In the genomic region with DNA sequence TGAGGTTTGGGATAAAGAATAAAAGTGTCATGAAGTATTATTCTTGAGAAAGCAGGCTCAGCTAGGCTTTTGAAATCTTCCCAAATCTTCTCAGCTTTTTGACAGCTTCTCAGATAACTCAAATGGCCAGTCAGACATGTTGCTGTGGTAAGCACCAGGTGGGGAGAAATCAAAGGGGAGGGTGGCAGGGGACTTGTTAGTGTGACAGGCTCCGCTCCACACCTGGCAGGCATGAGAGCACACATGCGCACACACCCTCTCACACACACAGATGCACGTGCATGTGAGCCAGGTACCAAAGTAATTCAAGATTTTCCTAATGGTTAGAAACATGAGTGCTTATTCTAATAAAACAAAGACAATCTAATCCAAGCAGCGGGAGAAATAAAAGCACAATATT, we compare ENCODE assay signal across 29 mouse cellular contexts.
A peak's percentile ranks its signal among the peaks of the same experiment; 100 is the strongest.
DNase-seq lines count a peak whose midpoint lies in the region; ATAC-seq and TF ChIP-seq lines count a peak whose summit lies in the region.
"Had no signal": no experiment of that assay in that cellular context is flagged by ENCODE, and none has a peak within 500 bp of the region (broad histone marks: within the 10 kb centered on the region; RNA-seq: fewer than 3 reads in every experiment).

No protein-coding gene starts in this region.

- no peaks in the 10 kb centered on the region; the same call in 1 of the 2 replicates for H3K79me2 ChIP-seq in CH12.LX (replicated peaks; ENCODE audit: control insufficient read depth, extremely low read depth, insufficient read depth, poor library complexity, severe bottlenecking)

- DNase-seq in CH12.LX (ENCODE audit: extremely low read depth) = no peak
- DNase-seq in brain, embryonic 14.5 days (ENCODE audit: low read depth) = peak; percentile 5
- peak; percentile 66 for DNase-seq in thymus, postnatal 0 days (ENCODE audit: low spot score)
- DNase-seq in thymus, postnatal 25 days = peak; percentile 37
- no peak for DNase-seq in cerebellum, adult 9-10 months
- DNase-seq in lung, postnatal 36 days = no peak
- DNase-seq: adrenal gland, postnatal 10 days; adrenal gland, postnatal 36 days; cerebellum, adult 11 months; cerebellum, adult 2 months; cerebellum, postnatal 10 days; cerebellum, postnatal 36 days; embryo, embryonic 11 days; gastrocnemius, postnatal 10 days; gastrocnemius, postnatal 36 days; heart, postnatal 10 days; heart, postnatal 36 days had no signal

- H3K4me2 ChIP-seq in CH12.LX (ENCODE audit: insufficient read depth, low read depth, poor library complexity, severe bottlenecking) = no peak overlapping the region
- no peak overlapping the region for H3K4me2 ChIP-seq in forebrain, embryonic 15.5 days (replicated peaks)
- H3K4me2 ChIP-seq in hindbrain, embryonic 16.5 days (ENCODE audit: low read length) = no peak overlapping the region
- H3K4me2 ChIP-seq: embryonic facial prominence, embryonic 15.5 days; heart, embryonic 12.5 days; heart, embryonic 15.5 days; hindbrain, embryonic 13.5 days had no signal

- TF ChIP-seq POLR2A in CH12.LX (IDR thresholded peaks at IDR 0.05; ENCODE audit: low read depth, low read length) = no peak
- TF ChIP-seq POLR2A in brain, embryonic 14.5 days (IDR thresholded peaks at IDR 0.05; ENCODE audit: borderline replicate concordance, extremely low read depth, insufficient read depth, insufficient read length, poor library complexity, severe bottlenecking) = no peak

- H3K27me3 ChIP-seq in CH12.LX (replicated peaks) = no peaks in the 10 kb centered on the region
- no peaks in the 10 kb centered on the region for H3K27me3 ChIP-seq in forebrain, embryonic 15.5 days
- H3K27me3 ChIP-seq in hindbrain, embryonic 16.5 days (replicated peaks; ENCODE audit: control insufficient read depth, insufficient read depth, low read length) = no peaks in the 10 kb centered on the region
- H3K27me3 ChIP-seq: embryonic facial prominence, embryonic 15.5 days; heart, embryonic 12.5 days; heart, embryonic 15.5 days; hindbrain, embryonic 13.5 days had no signal

- H3K9ac ChIP-seq in CH12.LX (ENCODE audit: insufficient read depth, low read depth) = no peak overlapping the region
- no peak overlapping the region for H3K9ac ChIP-seq in forebrain, embryonic 15.5 days (replicated peaks)
- no peak overlapping the region for H3K9ac ChIP-seq in hindbrain, embryonic 16.5 days (ENCODE audit: low read depth, low read length)
- H3K9ac ChIP-seq: embryonic facial prominence, embryonic 15.5 days; heart, embryonic 12.5 days; heart, embryonic 15.5 days; hindbrain, embryonic 13.5 days had no signal

- no peak for ATAC-seq in forebrain, embryonic 15.5 days (replicated peaks)
- no peak for ATAC-seq in hindbrain, embryonic 16.5 days
- ATAC-seq: CD4-positive, CD25-positive, alpha-beta regulatory T cell, adult 4 months; forebrain, embryonic 16.5 days; hindbrain, postnatal 0 days; inflammation-experienced regulatory T-cells, adult 6 months; Patski had no signal

- no peaks in the 10 kb centered on the region for H3K36me3 ChIP-seq in CH12.LX (replicated peaks in 1 of 2; ENCODE audit: control insufficient read depth in 1 of 2, insufficient read depth in 1 of 2, low read length in 1 of 2)
- no peaks in the 10 kb centered on the region for H3K36me3 ChIP-seq in forebrain, embryonic 15.5 days
- H3K36me3 ChIP-seq in hindbrain, embryonic 16.5 days (ENCODE audit: control insufficient read depth, insufficient read depth, low read length) = no peaks in the 10 kb centered on the region
- H3K36me3 ChIP-seq: embryonic facial prominence, embryonic 15.5 days; heart, embryonic 12.5 days; heart, embryonic 15.5 days; hindbrain, embryonic 10.5 days; hindbrain, embryonic 13.5 days had no signal

- TF ChIP-seq CTCF in CH12.LX (conservative IDR thresholded peaks at IDR 0.05 in 1 of 2, IDR thresholded peaks at IDR 0.05 in 1 of 2; ENCODE audit: low read depth in 2 of 2, low read length in 2 of 2) = no peak
- TF ChIP-seq CTCF in brain, embryonic 14.5 days (IDR thresholded peaks at IDR 0.05; ENCODE audit: borderline replicate concordance, extremely low read depth, insufficient read depth, insufficient read length) = no peak

- H3K27ac ChIP-seq in CH12.LX (ENCODE audit: insufficient read depth, low read depth) = no peak overlapping the region
- H3K27ac ChIP-seq in forebrain, embryonic 15.5 days (replicated peaks) = no peak overlapping the region
- H3K27ac ChIP-seq in hindbrain, embryonic 16.5 days (ENCODE audit: low read depth, low read length) = no peak overlapping the region
- H3K27ac ChIP-seq: embryonic facial prominence, embryonic 15.5 days; heart, embryonic 15.5 days; hindbrain, embryonic 10.5 days; hindbrain, embryonic 13.5 days; hindbrain, postnatal 0 days had no signal

- H3K4me1 ChIP-seq in CH12.LX (ENCODE audit: control insufficient read depth in 1 of 2, insufficient read depth in 2 of 2) = no peaks in the 10 kb centered on the region; a peak in 1 of 4 replicates
- no peaks in the 10 kb centered on the region for H3K4me1 ChIP-seq in forebrain, embryonic 15.5 days
- no peaks in the 10 kb centered on the region for H3K4me1 ChIP-seq in hindbrain, embryonic 16.5 days (ENCODE audit: control insufficient read depth, insufficient read depth, low read depth, low read length)
- H3K4me1 ChIP-seq: heart, embryonic 12.5 days; heart, embryonic 15.5 days; hindbrain, embryonic 13.5 days had no signal

- dilution Hi-C loops in CH12.LX (cut with MboI; ENCODE audit: extremely low pct_ligation_motif_present, extremely low pct_unique_long_range_greater_than_20kb, low sequenced_read_pairs) = no loop called here

- TF ChIP-seq RAD21 in CH12.LX (IDR thresholded peaks at IDR 0.05; ENCODE audit: low read depth, low read length) = no peak

- TF ChIP-seq EP300 in CH12.LX (IDR thresholded peaks at IDR 0.05; ENCODE audit: low read length) = no peak

- in situ Hi-C loops in CH12.LX (cut with MboI; ENCODE audit: low pct_ligation_motif_present, low pct_unique_long_range_greater_than_20kb, low sequenced_read_pairs) = no loop called here

- 82% methylated on average over 4 of the region's 4 CpGs for WGBS in forebrain, embryonic 15.5 days
- 78% methylated on average over 4 of the region's 4 CpGs for whole genome bisulfite sequencing in hindbrain, embryonic 16.5 days

- peaks cover 3% of the 10 kb centered on the region for H3K9me3 ChIP-seq in CH12.LX (replicated peaks; ENCODE audit: low read length)
- H3K9me3 ChIP-seq in forebrain, embryonic 15.5 days = no peaks in the 10 kb centered on the region
- H3K9me3 ChIP-seq in hindbrain, embryonic 16.5 days (ENCODE audit: control insufficient read depth, low read length) = no peaks in the 10 kb centered on the region
- H3K9me3 ChIP-seq: embryonic facial prominence, embryonic 15.5 days; heart, embryonic 12.5 days; heart, embryonic 15.5 days had no signal

- no peak overlapping the region for H3K4me3 ChIP-seq in CH12.LX (replicated peaks in 1 of 3; ENCODE audit: low read depth in 2 of 3, low read length in 2 of 3, poor library complexity in 1 of 3)
- H3K4me3 ChIP-seq in forebrain, embryonic 15.5 days = no peak overlapping the region
- H3K4me3 ChIP-seq in hindbrain, embryonic 16.5 days (ENCODE audit: low read length) = no peak overlapping the region
- H3K4me3 ChIP-seq: embryonic facial prominence, embryonic 15.5 days; heart, embryonic 12.5 days; heart, embryonic 15.5 days; hindbrain, embryonic 10.5 days; hindbrain, embryonic 13.5 days had no signal

TF ChIP-seq in CH12.LX, 34 proteins besides CTCF, POLR2A, EP300 and RAD21:
- TF ChIP-seq ELF1 (IDR thresholded peaks at IDR 0.05; ENCODE audit: low read depth, low read length) = no peak
- TF ChIP-seq BHLHE40 (IDR thresholded peaks at IDR 0.05; ENCODE audit: low read depth, low read length) = 0 out of 2 replicates have a peak, but pooled peaks have one; percentile 42

Comparison
In these comparisons a context has a peak if more than half of its experiments do, and no peak if none do; other contexts are left out.
1. DNase-seq: peak in brain, embryonic 14.5 days (single experiment), thymus, postnatal 0 days (single experiment) and thymus, postnatal 25 days (single experiment); none in CH12.LX (single experiment), cerebellum, adult 9-10 months (single experiment) and lung, postnatal 36 days (single experiment).